Mouse (Mus musculus): ENCODE measurements around the gene Treh. TPM values are rescaled to one million over a fixed set of nuclear protein-coding genes. Genes with fewer than 3 reads are reported as not detected.
A peak's percentile ranks its signal among the peaks of the same experiment; 100 is the strongest.

Treh gene
- total RNA-seq, 2 experiments from 2014 or later, result 0.18 TPM; not detected in 1

DNA sequence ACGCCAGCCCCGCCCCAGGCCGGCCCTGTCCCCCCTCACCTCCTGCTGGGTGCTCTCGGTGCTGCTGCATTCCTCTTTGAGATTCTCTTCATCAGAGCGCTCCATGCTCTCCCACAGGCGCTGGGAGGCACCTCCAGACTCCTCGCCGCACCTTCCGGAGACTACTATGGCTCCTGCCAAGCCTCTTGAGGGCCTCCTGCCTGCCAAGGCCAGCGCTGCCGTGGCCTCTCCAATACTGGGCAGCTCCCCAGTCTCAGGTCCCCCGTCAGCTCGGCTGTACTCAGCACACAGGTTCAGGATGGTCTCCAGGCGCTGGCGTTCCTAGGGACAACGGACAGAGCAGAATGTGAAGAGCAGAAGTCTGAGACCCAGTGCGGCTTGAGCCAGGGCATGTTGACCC lies 38.6 kb downstream of the Treh start:
- Histone ChIP-seq H3K4me3 (no peak overlapping the region), H3K27ac (no peak overlapping the region)
- no peak for TF ChIP-seq CTCF (conservative IDR thresholded peaks at IDR 0.05)
- DNase-seq (ENCODE audit: low spot score in 2 of 2), result no peak

DNA sequence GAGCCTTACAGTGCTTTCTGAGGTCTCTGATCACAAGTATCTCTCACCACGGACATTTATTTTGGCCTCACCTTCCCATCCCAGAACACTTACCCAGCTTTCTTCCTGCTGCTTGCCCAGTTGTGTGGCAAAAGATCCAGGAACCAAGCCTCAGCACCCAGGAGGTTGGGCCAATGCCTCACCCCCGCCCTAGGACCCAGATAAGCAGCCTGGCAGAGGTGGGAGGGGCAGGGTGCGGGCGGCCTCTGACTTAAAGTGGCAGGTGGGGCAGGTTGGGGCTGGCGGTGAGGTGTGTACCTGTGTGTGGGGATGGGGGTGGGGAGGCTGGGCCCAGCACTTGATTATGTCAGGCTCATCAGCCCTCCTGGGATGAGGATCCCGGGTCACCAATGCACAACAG lies 40.0 kb downstream of the Treh start:
- Histone ChIP-seq H3K4me3 (no peak overlapping the region), H3K27ac (no peak overlapping the region)
- TF ChIP-seq CTCF (conservative IDR thresholded peaks at IDR 0.05), result no peak
- no peak for DNase-seq (ENCODE audit: low spot score in 2 of 2)

DNA sequence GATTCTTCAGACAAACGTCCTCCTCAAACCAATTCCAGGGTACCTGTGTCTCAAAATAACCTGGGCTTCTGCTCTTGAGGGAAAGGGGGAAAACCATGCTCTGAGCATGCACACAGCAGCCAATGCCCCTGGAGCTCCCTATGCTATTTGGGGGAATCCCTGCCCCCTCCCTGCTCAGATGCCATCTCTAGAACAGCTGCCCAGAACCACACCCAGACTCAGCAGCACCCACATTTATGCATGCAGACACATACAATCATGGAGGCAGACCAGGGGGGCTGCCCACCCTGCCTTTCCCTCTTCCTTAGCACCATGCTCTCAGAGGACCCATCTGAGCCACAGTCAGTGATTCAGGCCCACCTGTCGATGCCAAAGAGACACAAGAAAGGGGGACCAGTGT lies 40.5 kb downstream of the Treh start:
- no peak for TF ChIP-seq CTCF (conservative IDR thresholded peaks at IDR 0.05)
- DNase-seq (ENCODE audit: low spot score in 2 of 2), result no peak
- Histone ChIP-seq H3K27ac (no peak overlapping the region), H3K4me3 (no peak overlapping the region)

DNA sequence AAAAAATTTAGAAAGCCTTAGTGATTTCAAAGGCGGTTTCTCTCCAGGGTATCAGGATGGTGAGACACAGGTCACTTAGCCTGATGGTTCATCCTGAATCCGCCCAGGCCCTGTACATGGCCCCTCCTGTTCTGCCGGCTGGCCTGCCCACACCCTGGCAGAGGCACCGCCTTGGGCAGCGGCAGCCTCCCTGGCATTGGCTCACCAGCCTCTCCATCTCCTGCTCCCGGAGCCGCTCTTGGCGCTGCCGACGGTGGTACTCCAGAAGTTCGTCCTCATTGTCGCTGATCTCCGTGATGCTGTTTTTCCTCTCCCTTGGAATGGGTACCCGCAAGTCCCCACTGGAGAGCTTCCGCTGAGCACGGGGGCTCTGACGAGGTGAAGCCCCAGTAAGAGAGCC lies 42.1 kb downstream of the Treh start:
- no peak for TF ChIP-seq CTCF (conservative IDR thresholded peaks at IDR 0.05)
- no peak for DNase-seq (ENCODE audit: low spot score in 2 of 2)
- peak overlapping the region; percentile 26; the same call in 1 of the 2 replicates for H3K4me3 ChIP-seq
- peak overlapping the region; percentile 91; the same call in 1 of the 2 replicates for H3K27ac ChIP-seq

GRCm38 (mm10) chr9:44715705-44716362 lies 42.8 kb downstream of the Treh start:
- H3K4me3 ChIP-seq, result no peak overlapping the region; the same call in 1 of the 2 replicates
- no peak for DNase-seq (ENCODE audit: low spot score in 2 of 2)
- H3K27ac ChIP-seq, result peak overlapping the region; percentile 91; the same call in 1 of the 2 replicates
- TF ChIP-seq CTCF (conservative IDR thresholded peaks at IDR 0.05), result no peak

GRCm38 (mm10) chr9:44716997-44717821 lies 44.2 kb downstream of the Treh start:
- Histone ChIP-seq H3K27ac (peak overlapping the region; percentile 91), H3K4me3 (no peak overlapping the region)
- TF ChIP-seq CTCF (conservative IDR thresholded peaks at IDR 0.05), result no peak
- DNase-seq (ENCODE audit: low spot score in 2 of 2), result no peak

GRCm38 (mm10) chr9:44717822-44718242 lies 44.8 kb downstream of the Treh start:
- peak overlapping the region; percentile 91; the same call in 1 of the 2 replicates for H3K27ac ChIP-seq
- TF ChIP-seq CTCF (conservative IDR thresholded peaks at IDR 0.05), result no peak
- peak in 1 of 2 experiments; percentile 64 for DNase-seq (ENCODE audit: low spot score in 2 of 2)
- no peak overlapping the region for H3K4me3 ChIP-seq

DNA sequence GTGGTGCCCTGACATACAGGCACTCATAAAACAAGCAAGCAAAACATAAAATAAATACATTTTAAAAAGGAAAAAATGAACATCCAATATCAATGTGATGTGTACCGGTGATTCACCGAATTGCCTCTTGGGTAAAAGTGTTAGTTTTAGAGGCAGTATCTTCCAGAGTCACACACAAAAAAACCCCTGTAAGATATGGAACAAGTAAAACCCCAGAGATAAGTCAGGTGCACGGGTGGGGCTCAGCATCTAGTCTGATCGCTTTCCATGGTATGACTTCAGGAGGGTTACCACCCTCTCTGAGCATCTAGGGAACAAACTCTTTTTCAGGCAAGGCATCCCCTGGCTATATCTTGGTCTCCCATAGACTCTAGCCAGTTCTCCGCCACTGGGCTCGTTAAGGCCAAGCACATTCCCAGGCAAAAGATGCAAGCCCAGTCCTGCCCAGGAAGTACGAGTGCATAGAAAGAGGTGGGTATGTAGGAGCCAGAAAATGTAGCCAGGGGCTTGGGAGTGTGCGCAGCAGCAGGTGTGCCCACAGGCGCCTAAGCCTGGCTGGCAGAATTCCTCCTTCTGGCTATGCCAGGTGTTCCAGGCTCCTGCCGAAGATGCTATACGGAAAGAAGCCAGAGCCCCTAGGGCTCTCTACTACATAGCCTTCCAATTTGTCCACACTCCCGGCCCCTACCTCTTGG lies 46.1 kb downstream of the Treh start:
- H3K27ac ChIP-seq, result peak overlapping the region; percentile 91
- peak overlapping the region; percentile 72; the same call in 1 of the 2 replicates for H3K4me3 ChIP-seq
- DNase-seq (ENCODE audit: low spot score in 2 of 2), result no peak
- TF ChIP-seq CTCF (conservative IDR thresholded peaks at IDR 0.05), result no peak

DNA sequence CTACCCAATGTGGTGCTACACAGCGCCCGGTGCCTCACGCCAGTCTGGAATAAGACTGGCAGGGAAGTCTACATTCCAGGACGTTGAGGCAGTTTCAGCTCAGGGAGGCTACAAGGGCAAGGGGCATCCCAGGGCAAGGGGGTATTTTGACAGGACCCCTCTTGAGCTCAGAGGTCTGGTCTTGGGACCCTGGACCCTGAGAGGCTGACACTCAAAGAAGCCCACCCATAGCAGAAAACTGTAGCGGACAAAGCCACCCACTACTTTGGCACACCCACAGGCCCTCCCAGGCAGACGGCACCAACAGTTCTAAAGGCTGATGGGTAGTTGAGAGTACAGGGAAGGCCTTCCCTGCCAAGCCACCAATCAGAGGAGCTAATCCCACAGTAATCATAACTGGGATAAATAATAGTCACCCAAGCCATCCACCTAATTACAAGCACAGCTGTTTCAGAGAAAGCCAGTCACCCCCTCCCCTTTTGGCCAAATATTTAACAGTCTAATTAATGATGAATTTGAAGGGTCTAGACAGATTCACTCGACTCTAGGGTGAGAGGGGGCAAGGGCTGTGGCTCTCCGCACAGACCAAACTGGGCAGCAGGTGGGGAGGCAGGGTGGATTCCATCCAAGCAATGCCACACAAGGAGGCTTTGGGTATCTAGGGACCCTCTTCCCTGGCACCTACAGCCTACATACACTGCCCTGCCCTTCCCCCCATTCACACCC lies 46.8 kb downstream of the Treh start:
- no peak for TF ChIP-seq CTCF (conservative IDR thresholded peaks at IDR 0.05)
- peak overlapping the region; percentile 72 for H3K4me3 ChIP-seq
- peak overlapping the region; percentile 91 for H3K27ac ChIP-seq
- DNase-seq (ENCODE audit: low spot score in 2 of 2), result no peak

- TF ChIP-seq CTCF (conservative IDR thresholded peaks at IDR 0.05), result no peak
- no peak for DNase-seq (ENCODE audit: low spot score in 2 of 2)
- H3K4me3 ChIP-seq, result peak overlapping the region; percentile 72
- peak overlapping the region; percentile 91 for H3K27ac ChIP-seq
Observed at GRCm38 (mm10) chr9:44720358-44721153, 47.5 kb downstream of the Treh start.

- Histone ChIP-seq H3K27ac (peak overlapping the region; percentile 91), H3K4me3 (peak overlapping the region; percentile 72)
- peak; percentile 86 to 90 for DNase-seq (ENCODE audit: low spot score in 2 of 2)
- peak; percentile 73 for TF ChIP-seq CTCF (conservative IDR thresholded peaks at IDR 0.05)
Observed at GRCm38 (mm10) chr9:44721154-44721876, 48.3 kb downstream of the Treh start.

Measured in layer of hippocampus, adult 2 months (tissue).